Comparison of ENCODE assay signal across 17 mouse cellular contexts in genomic region chr1:170731865-170732595, GRCm38 (mm10).
DNase-seq lines count a peak whose midpoint lies in the region; ATAC-seq and TF ChIP-seq lines count a peak whose summit lies in the region.
"Had no signal": no experiment of that assay in that cellular context is flagged by ENCODE, and none has a peak within 500 bp of the region (broad histone marks: within the 10 kb centered on the region; RNA-seq: fewer than 3 reads in every experiment).

No protein-coding gene starts in this region.

- no peak overlapping the region for H3K9ac ChIP-seq in stomach, embryonic 14.5 days (replicated peaks; ENCODE audit: low read depth, low read length)
- H3K9ac ChIP-seq in forebrain, postnatal 0 days: no peak overlapping the region
- H3K9ac ChIP-seq: heart, embryonic 15.5 days; hindbrain, embryonic 14.5 days; liver, postnatal 0 days; neural tube, embryonic 13.5 days had no signal

- intact Hi-C loops in left cerebral cortex, postnatal 10 days (cut with DNase I): no loop called here

- H3K9me3 ChIP-seq in stomach, embryonic 14.5 days (ENCODE audit: control insufficient read depth, low read depth, low read length): no peaks in the 10 kb centered on the region
- H3K9me3 ChIP-seq in forebrain, postnatal 0 days (ENCODE audit: low read length): no peaks in the 10 kb centered on the region
- H3K9me3 ChIP-seq: heart, embryonic 15.5 days; neural tube, embryonic 13.5 days had no signal

- no peaks in the 10 kb centered on the region for H3K36me3 ChIP-seq in stomach, embryonic 14.5 days (ENCODE audit: control insufficient read depth, insufficient read depth, low read length)
- H3K36me3 ChIP-seq in forebrain, postnatal 0 days (ENCODE audit: insufficient read depth): no peaks in the 10 kb centered on the region
- H3K36me3 ChIP-seq in kidney, adult 2 months (ENCODE audit: control insufficient read depth, insufficient read depth, low read length): no peaks in the 10 kb centered on the region
- H3K36me3 ChIP-seq: heart, embryonic 15.5 days; neural tube, embryonic 13.5 days had no signal

- ATAC-seq in stomach, embryonic 14.5 days (ENCODE audit: insufficient number of reproducible peaks, insufficient read depth, low FRiP score, low read depth): no peak
- ATAC-seq in forebrain, postnatal 0 days: no peak
- ATAC-seq: liver, postnatal 0 days; midbrain, embryonic 16.5 days had no signal

- H3K4me2 ChIP-seq in stomach, embryonic 14.5 days (replicated peaks; ENCODE audit: low read depth, low read length): no peak overlapping the region
- H3K4me2 ChIP-seq in forebrain, postnatal 0 days (ENCODE audit: low read depth): no peak overlapping the region
- H3K4me2 ChIP-seq: heart, embryonic 15.5 days; hindbrain, embryonic 14.5 days; neural tube, embryonic 13.5 days had no signal

- TF ChIP-seq CTCF in forebrain, postnatal 0 days (IDR thresholded peaks at IDR 0.05; ENCODE audit: low read depth): no peak
- TF ChIP-seq CTCF in kidney, adult 2 months (conservative IDR thresholded peaks at IDR 0.05; ENCODE audit: insufficient read depth, insufficient read length, low read depth, low read length): no peak

- H3K4me3 ChIP-seq in stomach, embryonic 14.5 days (ENCODE audit: low read depth, low read length): no peak overlapping the region
- no peak overlapping the region for H3K4me3 ChIP-seq in forebrain, postnatal 0 days (ENCODE audit: low read depth, low read length)
- no peak overlapping the region for H3K4me3 ChIP-seq in kidney, adult 2 months (ENCODE audit: insufficient read depth, low read depth, low read length)
- H3K4me3 ChIP-seq: heart, embryonic 15.5 days; neural tube, embryonic 13.5 days had no signal

- no peak for TF ChIP-seq POLR2A in kidney, adult 2 months (IDR thresholded peaks at IDR 0.05; ENCODE audit: low read depth, low read length)

- no peaks in the 10 kb centered on the region for H3K27me3 ChIP-seq in stomach, embryonic 14.5 days (ENCODE audit: control insufficient read depth, insufficient read depth, low read length)
- H3K27me3 ChIP-seq in forebrain, postnatal 0 days (ENCODE audit: insufficient read depth, low read length): no peaks in the 10 kb centered on the region
- H3K27me3 ChIP-seq in kidney, adult 2 months (replicated peaks; ENCODE audit: control insufficient read depth, insufficient read depth, low read length): no peaks in the 10 kb centered on the region
- H3K27me3 ChIP-seq: heart, embryonic 15.5 days; neural tube, embryonic 13.5 days had no signal

- peak overlapping the region; percentile 10; the same call in 1 of the 2 replicates for H3K27ac ChIP-seq in stomach, embryonic 14.5 days (ENCODE audit: low read length)
- H3K27ac ChIP-seq in forebrain, postnatal 0 days (ENCODE audit: low read depth, low read length): no peak overlapping the region
- no peak overlapping the region for H3K27ac ChIP-seq in kidney, adult 2 months (ENCODE audit: insufficient read depth, low read depth, low read length)
- H3K27ac ChIP-seq: heart, embryonic 15.5 days; hindbrain, embryonic 14.5 days; macrophage; neural tube, embryonic 13.5 days had no signal

- H3K4me1 ChIP-seq in stomach, embryonic 14.5 days (ENCODE audit: control insufficient read depth, insufficient read depth, low read length): 0 out of 2 replicates have a peak, but pooled peaks cover 4% of the 10 kb centered on the region
- no peaks in the 10 kb centered on the region for H3K4me1 ChIP-seq in forebrain, postnatal 0 days (ENCODE audit: insufficient read depth)
- H3K4me1 ChIP-seq in kidney, adult 2 months (ENCODE audit: control insufficient read depth, insufficient read depth, low read length): no peaks in the 10 kb centered on the region
- H3K4me1 ChIP-seq: neural tube, embryonic 13.5 days had no signal

- WGBS in stomach, embryonic 14.5 days: 65% methylated on average over 11 of the region's 11 CpGs
- 88% methylated on average over 11 of the region's 11 CpGs for WGBS in forebrain, postnatal 0 days
- 85% methylated on average over 11 of the region's 11 CpGs for WGBS in kidney, adult 2 months

- DNase-seq in left cerebral cortex, adult 11 months (ENCODE audit: low spot score): peak; percentile 57
- DNase-seq in left cerebral cortex, postnatal 10 days (ENCODE audit: extremely low spot score in 1 of 2, low spot score in 2 of 2): no peak
- peak; percentile 28 for DNase-seq in MEL-GATA-1-ER (ENCODE audit: extremely low read depth, low read depth)
- peak; percentile 19 to 51 for DNase-seq in left cerebral cortex, adult 8-10 months (ENCODE audit: low spot score in 2 of 2)
- no peak for DNase-seq in forebrain, postnatal 0 days
- DNase-seq in kidney, adult 2 months: no peak
- DNase-seq: cerebellum, adult 8-10 months; gastrocnemius, postnatal 14 days; kidney, adult 9 months; liver, postnatal 0 days; thymus, postnatal 4 days had no signal

Comparison
In these comparisons a context has a peak if more than half of its experiments do, and no peak if none do; other contexts are left out.
1. DNase-seq: peak in left cerebral cortex, adult 11 months (single experiment), MEL-GATA-1-ER (single experiment) and left cerebral cortex, adult 8-10 months (2 of 2); none in left cerebral cortex, postnatal 10 days (0 of 2), forebrain, postnatal 0 days (single experiment) and kidney, adult 2 months (single experiment).